Mouse (Mus musculus) olfactory bulb, adult 2 months (tissue): ENCODE results near the gene Gpm6a. TPM values are rescaled to one million over a fixed set of nuclear protein-coding genes. Genes with fewer than 3 reads are reported as not detected.
"Not testable (repeated sequence)": the region's sequence is repeated elsewhere in the genome, so short reads cannot be mapped to it uniquely, and the experiment has no call there.

Experiments used
- H3K27ac ChIP-seq: fragments of 200-500 bp; 2 replicates; pipeline ENCODE4 v1.5.1; 2012; ENCODE audit warnings: low read depth, low read length; ENCODE audit not compliant: insufficient read depth
- H3K4me1 ChIP-seq: fragments of 200-500 bp; 2 replicates; pipeline ENCODE4 v1.6.1; 2012; ENCODE audit warnings: low read length; ENCODE audit not compliant: control insufficient read depth, insufficient read depth
- H3K4me3 ChIP-seq: fragments of 200-500 bp; 2 replicates; pipeline ENCODE4 v1.5.1; 2012; ENCODE audit warnings: mild to moderate bottlenecking, low read depth, low read length, moderate library complexity; ENCODE audit not compliant: insufficient read depth
- CTCF ChIP-seq: fragments of 200-500 bp; IDR thresholded peaks from 2 replicates; pipeline ENCODE4 v1.5.1; 2012; ENCODE audit warnings: low read depth, mild to moderate bottlenecking, low read length, moderate library complexity; ENCODE audit not compliant: insufficient read depth
- POLR2A ChIP-seq: fragments of 200-500 bp; IDR thresholded peaks from 2 replicates; pipeline ENCODE4 v1.6.1; 2012; ENCODE audit warnings: mild to moderate bottlenecking, low read depth, low read length, moderate library complexity; ENCODE audit not compliant: insufficient read depth
- WGBS: fragments of 180-500 bp; shearing (Covaris S2); methylation state at CpG from one replicate; pipeline ENCODE4 v1.1.7; 2018; 5-methylcytosine and 5-hydroxymethylcytosine counted together
- polyA plus RNA-seq: library from polyadenylated mRNA; stranded (reverse); fragments of >200 nt; gene quantifications from 2 replicates; pipeline ENCODE4 v1.2.4, GENCODE M21; 2012; ENCODE audit warnings: low replicate concordance; ENCODE audit not compliant: missing spikeins, insufficient read depth, insufficient read length

The Gpm6a gene
- polyA plus RNA-seq, 1 experiment, result 126 TPM

- no peak overlapping the region for H3K4me3 ChIP-seq
- TF ChIP-seq POLR2A (no peak), CTCF (no peak)
Measured at GRCm38 (mm10) chr8:55031099-55031498, 76.5 kb downstream of the Gpm6a start.

GRCm38 (mm10) chr8:55034309-55034708, 79.7 kb downstream of the Gpm6a start:
- H3K4me3 ChIP-seq, result no peak overlapping the region
- H3K4me1 ChIP-seq, result no peaks in the 10 kb centered on the region
- no peak overlapping the region for H3K27ac ChIP-seq
- TF ChIP-seq POLR2A (no peak), CTCF (no peak)
- 2% methylated on average over 1 of the region's 1 CpGs for WGBS

More at GRCm38 (mm10) chr8:55031099-55031498, 76.5 kb downstream of the Gpm6a start:
- Histone ChIP-seq H3K4me1 (no peaks in the 10 kb centered on the region), H3K27ac (no peak overlapping the region)

GRCm38 (mm10) chr8:55035416-55035815, 80.8 kb downstream of the Gpm6a start:
- Histone ChIP-seq H3K4me1 (no peaks in the 10 kb centered on the region), H3K27ac (no peak overlapping the region), H3K4me3 (no peak overlapping the region)
- TF ChIP-seq CTCF, result no peak
- TF ChIP-seq POLR2A, result no peak

GRCm38 (mm10) chr8:55042955-55043354, 88.3 kb downstream of the Gpm6a start:
- no peak overlapping the region for H3K27ac ChIP-seq
- no peak for TF ChIP-seq POLR2A
- TF ChIP-seq CTCF, result no peak
- WGBS, result 63% methylated on average over 1 of the region's 1 CpGs
- no peaks in the 10 kb centered on the region for H3K4me1 ChIP-seq
- no peak overlapping the region for H3K4me3 ChIP-seq

GRCm38 (mm10) chr8:55048396-55048795, 93.8 kb downstream of the Gpm6a start:
- 58% methylated on average over 3 of the region's 3 CpGs for WGBS
- TF ChIP-seq POLR2A (no peak), CTCF (no peak)
- no peak overlapping the region for H3K4me3 ChIP-seq
- no peaks in the 10 kb centered on the region for H3K4me1 ChIP-seq
- H3K27ac ChIP-seq, result no peak overlapping the region

- Histone ChIP-seq H3K4me1 (no peaks in the 10 kb centered on the region), H3K27ac (no peak overlapping the region), H3K4me3 (no peak overlapping the region)
- WGBS, result 85% methylated on average over 4 of the region's 4 CpGs
- TF ChIP-seq CTCF, result no peak
- TF ChIP-seq POLR2A, result no peak
Measured at GRCm38 (mm10) chr8:55049979-55050378, 95.3 kb downstream of the Gpm6a start.

- WGBS, result 98% methylated on average over 2 of the region's 2 CpGs
- not testable (repeated sequence) for H3K4me1 ChIP-seq, H3K27ac ChIP-seq, H3K4me3 ChIP-seq
Measured at GRCm38 (mm10) chr8:55068811-55069210, 114.2 kb downstream of the Gpm6a start.

- Histone ChIP-seq H3K4me1 (no peaks in the 10 kb centered on the region), H3K4me3 (no peak overlapping the region), H3K27ac (no peak overlapping the region)
- no peak for TF ChIP-seq CTCF
- no peak for TF ChIP-seq POLR2A
- WGBS, result 95% methylated on average over 10 of the region's 10 CpGs
Measured at GRCm38 (mm10) chr8:55073481-55073880, 118.8 kb downstream of the Gpm6a start.

GRCm38 (mm10) chr8:55102195-55102594, 147.6 kb downstream of the Gpm6a start:
- Histone ChIP-seq H3K27ac (no peak overlapping the region), H3K4me1 (no peaks in the 10 kb centered on the region), H3K4me3 (no peak overlapping the region)
- no peak for TF ChIP-seq POLR2A
- TF ChIP-seq CTCF, result no peak

GRCm38 (mm10) chr8:55103065-55103464, 148.4 kb downstream of the Gpm6a start:
- Histone ChIP-seq H3K27ac (no peak overlapping the region), H3K4me3 (no peak overlapping the region), H3K4me1 (no peaks in the 10 kb centered on the region)
- 66% methylated on average over 2 of the region's 2 CpGs for WGBS
- TF ChIP-seq CTCF (no peak), POLR2A (no peak)
